Mouse (Mus musculus): ENCODE measurements at regions not wholly inside any gene's neighbourhood (a gene's known extent, or its start where the extent isn't known, plus 50 kb on each side); places are given as distances from the start of the nearest gene placed in this dataset.

GRCm38 (mm10) chr3:38712078-38712873 lies 174.5 kb upstream of the Fat4 start:
- no peak for DNase-seq (ENCODE audit: extremely low read depth, low read depth, low spot score)
- Histone ChIP-seq H3K4me3 (ENCODE audit: insufficient read depth, low read depth, low read length) (no peak overlapping the region), H3K27me3 (ENCODE audit: control insufficient read depth, insufficient read depth, low read length) (no peaks in the 10 kb centered on the region), H3K9ac (ENCODE audit: low read depth, low read length) (no peak overlapping the region), H3K4me1 (ENCODE audit: control insufficient read depth, insufficient read depth, low read length) (no peaks in the 10 kb centered on the region), H3K36me3 (ENCODE audit: control insufficient read depth, insufficient read depth, low read length) (no peaks in the 10 kb centered on the region), H3K79me2 (ENCODE audit: control insufficient read depth, insufficient read depth, low read length) (no peaks in the 10 kb centered on the region), H3K27ac (replicated peaks; ENCODE audit: insufficient read depth, low read depth, low read length) (no peak overlapping the region)
- no peak for TF ChIP-seq POLR2A (IDR thresholded peaks at IDR 0.05; ENCODE audit: extremely low read depth, insufficient read depth, low read length)
- TF ChIP-seq CTCF (IDR thresholded peaks at IDR 0.05; ENCODE audit: low read depth, low read length) = no peak
- 36% methylated on average over 9 of the region's 9 CpGs for WGBS

- 40% methylated on average over 6 of the region's 6 CpGs for WGBS
- Histone ChIP-seq H3K27me3 (ENCODE audit: control insufficient read depth, insufficient read depth, low read length) (no peaks in the 10 kb centered on the region), H3K4me1 (ENCODE audit: control insufficient read depth, insufficient read depth, low read length) (no peaks in the 10 kb centered on the region), H3K36me3 (ENCODE audit: control insufficient read depth, insufficient read depth, low read length) (no peaks in the 10 kb centered on the region), H3K27ac (replicated peaks; ENCODE audit: insufficient read depth, low read depth, low read length) (no peak overlapping the region), H3K79me2 (ENCODE audit: control insufficient read depth, insufficient read depth, low read length) (no peaks in the 10 kb centered on the region), H3K9ac (ENCODE audit: low read depth, low read length) (no peak overlapping the region), H3K4me3 (ENCODE audit: insufficient read depth, low read depth, low read length) (no peak overlapping the region)
- no peak for TF ChIP-seq CTCF (IDR thresholded peaks at IDR 0.05; ENCODE audit: low read depth, low read length)
- TF ChIP-seq POLR2A (IDR thresholded peaks at IDR 0.05; ENCODE audit: extremely low read depth, insufficient read depth, low read length) = no peak
- DNase-seq (ENCODE audit: extremely low read depth, low read depth, low spot score) = no peak
These were observed 175.5 kb upstream of the Fat4 start for GRCm38 (mm10) chr3:38711229-38711628.

GRCm38 (mm10) chr3:38707891-38708290 lies 178.8 kb upstream of the Fat4 start:
- Histone ChIP-seq H3K27me3 (ENCODE audit: control insufficient read depth, insufficient read depth, low read length) (no peaks in the 10 kb centered on the region), H3K27ac (replicated peaks; ENCODE audit: insufficient read depth, low read depth, low read length) (no peak overlapping the region), H3K36me3 (ENCODE audit: control insufficient read depth, insufficient read depth, low read length) (no peaks in the 10 kb centered on the region), H3K4me1 (ENCODE audit: control insufficient read depth, insufficient read depth, low read length) (no peaks in the 10 kb centered on the region), H3K79me2 (ENCODE audit: control insufficient read depth, insufficient read depth, low read length) (no peaks in the 10 kb centered on the region), H3K9ac (ENCODE audit: low read depth, low read length) (no peak overlapping the region), H3K4me3 (ENCODE audit: insufficient read depth, low read depth, low read length) (no peak overlapping the region)
- TF ChIP-seq POLR2A (IDR thresholded peaks at IDR 0.05; ENCODE audit: extremely low read depth, insufficient read depth, low read length) = no peak
- TF ChIP-seq CTCF (IDR thresholded peaks at IDR 0.05; ENCODE audit: low read depth, low read length) = no peak
- DNase-seq (ENCODE audit: extremely low read depth, low read depth, low spot score) = no peak
- 80% methylated on average over 3 of the region's 3 CpGs for WGBS

DNA sequence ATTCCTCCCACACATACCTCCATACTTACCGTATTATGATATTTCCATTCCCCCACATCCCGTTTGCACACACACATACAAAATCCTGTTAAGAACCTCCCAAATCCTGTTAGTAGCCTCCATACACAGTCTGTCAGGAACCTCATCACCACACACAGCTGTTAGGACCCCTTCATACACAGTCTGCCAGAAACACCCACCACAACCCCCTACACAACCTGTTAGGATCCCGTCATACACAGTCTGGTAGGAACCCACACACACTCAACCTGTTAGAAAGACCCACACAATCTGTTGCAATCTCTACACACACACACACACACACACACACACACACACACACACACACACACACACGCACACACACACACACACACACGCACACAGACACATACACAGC lies 187.5 kb upstream of the Fat4 start:
- Histone ChIP-seq H3K4me3 (ENCODE audit: insufficient read depth, low read depth, low read length) (no peak overlapping the region), H3K27ac (replicated peaks; ENCODE audit: insufficient read depth, low read depth, low read length) (no peak overlapping the region), H3K79me2 (ENCODE audit: control insufficient read depth, insufficient read depth, low read length) (no peaks in the 10 kb centered on the region), H3K36me3 (ENCODE audit: control insufficient read depth, insufficient read depth, low read length) (no peaks in the 10 kb centered on the region), H3K9ac (ENCODE audit: low read depth, low read length) (no peak overlapping the region), H3K27me3 (ENCODE audit: control insufficient read depth, insufficient read depth, low read length) (no peaks in the 10 kb centered on the region), H3K4me1 (ENCODE audit: control insufficient read depth, insufficient read depth, low read length) (no peaks in the 10 kb centered on the region)
- no peak for TF ChIP-seq POLR2A (IDR thresholded peaks at IDR 0.05; ENCODE audit: extremely low read depth, insufficient read depth, low read length)
- TF ChIP-seq CTCF (IDR thresholded peaks at IDR 0.05; ENCODE audit: low read depth, low read length) = no peak
- 82% methylated on average over 5 of the region's 5 CpGs for WGBS
- DNase-seq (ENCODE audit: extremely low read depth, low read depth, low spot score) = no peak

DNA sequence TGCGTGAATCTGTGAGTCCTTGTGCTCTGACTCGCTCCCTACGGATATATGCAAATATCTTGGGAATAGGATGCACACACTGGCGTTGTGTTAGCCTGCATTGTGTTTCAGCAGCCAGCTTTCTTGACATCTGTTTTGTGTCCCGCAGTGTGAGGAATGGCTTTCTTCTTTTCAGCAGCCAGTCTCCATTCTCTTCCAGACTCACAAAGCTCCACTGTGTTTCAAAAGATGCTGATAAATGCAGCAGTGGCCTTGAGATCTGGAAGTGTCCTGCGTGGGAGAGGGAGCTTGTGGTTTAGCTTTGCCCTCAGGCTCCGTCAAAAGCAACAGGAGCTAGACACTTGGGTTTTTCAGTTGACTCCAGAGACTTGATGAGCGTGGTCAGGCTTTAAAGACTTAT lies 188.9 kb upstream of the Fat4 start:
- H3K36me3 ChIP-seq (ENCODE audit: control insufficient read depth, insufficient read depth, low read length) = no peaks in the 10 kb centered on the region
- H3K27ac ChIP-seq (replicated peaks; ENCODE audit: insufficient read depth, low read depth, low read length) = no peak overlapping the region
- TF ChIP-seq CTCF (IDR thresholded peaks at IDR 0.05; ENCODE audit: low read depth, low read length) = no peak
- TF ChIP-seq POLR2A (IDR thresholded peaks at IDR 0.05; ENCODE audit: extremely low read depth, insufficient read depth, low read length) = no peak
- no peak overlapping the region for H3K9ac ChIP-seq (ENCODE audit: low read depth, low read length)
- 59% methylated on average over 8 of the region's 8 CpGs for WGBS
- H3K27me3 ChIP-seq (ENCODE audit: control insufficient read depth, insufficient read depth, low read length) = no peaks in the 10 kb centered on the region
- DNase-seq (ENCODE audit: extremely low read depth, low read depth, low spot score) = no peak
- no peaks in the 10 kb centered on the region for H3K4me1 ChIP-seq (ENCODE audit: control insufficient read depth, insufficient read depth, low read length)
- H3K79me2 ChIP-seq (ENCODE audit: control insufficient read depth, insufficient read depth, low read length) = no peaks in the 10 kb centered on the region
- H3K4me3 ChIP-seq (ENCODE audit: insufficient read depth, low read depth, low read length) = no peak overlapping the region

DNA sequence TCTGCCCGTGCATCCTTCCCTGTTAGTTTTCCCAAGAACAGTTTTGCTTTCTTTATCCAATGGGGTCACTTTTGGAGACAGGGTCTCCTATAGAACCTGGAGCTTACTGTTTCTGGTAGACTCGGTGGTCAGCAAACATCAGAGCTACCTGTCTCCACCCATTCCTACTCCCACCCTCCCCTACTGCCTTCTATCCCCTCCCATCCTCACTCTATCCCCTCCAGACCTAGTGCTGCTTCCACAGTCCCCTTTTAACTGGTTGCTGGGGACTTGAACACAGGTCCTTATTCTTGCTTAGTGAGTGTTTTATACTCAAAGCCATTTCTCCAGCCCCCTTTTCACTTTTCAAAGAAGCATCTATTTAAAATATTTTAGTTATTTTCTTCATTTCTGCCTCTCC lies 189.4 kb upstream of the Fat4 start:
- TF ChIP-seq CTCF (IDR thresholded peaks at IDR 0.05; ENCODE audit: low read depth, low read length) (no peak), POLR2A (IDR thresholded peaks at IDR 0.05; ENCODE audit: extremely low read depth, insufficient read depth, low read length) (no peak)
- no peak for DNase-seq (ENCODE audit: extremely low read depth, low read depth, low spot score)
- Histone ChIP-seq H3K9ac (ENCODE audit: low read depth, low read length) (no peak overlapping the region), H3K27me3 (ENCODE audit: control insufficient read depth, insufficient read depth, low read length) (no peaks in the 10 kb centered on the region), H3K36me3 (ENCODE audit: control insufficient read depth, insufficient read depth, low read length) (no peaks in the 10 kb centered on the region), H3K4me3 (ENCODE audit: insufficient read depth, low read depth, low read length) (no peak overlapping the region), H3K79me2 (ENCODE audit: control insufficient read depth, insufficient read depth, low read length) (no peaks in the 10 kb centered on the region), H3K27ac (replicated peaks; ENCODE audit: insufficient read depth, low read depth, low read length) (no peak overlapping the region), H3K4me1 (ENCODE audit: control insufficient read depth, insufficient read depth, low read length) (no peaks in the 10 kb centered on the region)
- WGBS = 64% methylated on average over 2 of the region's 2 CpGs

Measured in liver, adult 2 months (tissue).